Mouse (Mus musculus) adrenal gland, adult 2 months (tissue): ENCODE measurements around the gene Hkdc1. TPM values are rescaled to one million over a fixed set of nuclear protein-coding genes. Genes with fewer than 3 reads are reported as not detected.
"Not testable (repeated sequence)": the region's sequence is repeated elsewhere in the genome, so short reads cannot be mapped to it uniquely, and the experiment has no call there.

Source experiments
- DNase-seq: peaks from one replicate; pipeline ENCODE4 v3.0.0; 2021
- long read RNA-seq: library from polyadenylated mRNA; stranded (forward); transcript quantifications from one replicate; pipeline ENCODE4 v2.0.0, GENCODE M21; 2021
- polyA plus RNA-seq: library from polyadenylated mRNA; depleted of rRNA; stranded (reverse); fragments of >200 nt; gene quantifications from 2 replicates; pipeline ENCODE4 v1.2.3, GENCODE M21; 2012; rRNA removed
- total RNA-seq, 2 experiments: library from RNA; stranded (reverse); gene quantifications; 2 replicates each; pipeline ENCODE4 v1.2.3; 2021

Gene Hkdc1
- not detected for total RNA-seq
- 0.03 TPM in 1 of 2 replicates, not detected in the other for polyA plus RNA-seq
- long read RNA-seq: 0 reads

GRCm38 (mm10) chr10:62422255-62422654 is at the start of gene Hkdc1:
TSS of gene Hkdc1 (minus strand) at chr10:62422491.
- no peak for DNase-seq

- no peak for DNase-seq
These were observed 48.8 kb upstream of the Hkdc1 start for GRCm38 (mm10) chr10:62471105-62471504.

GRCm38 (mm10) chr10:62469736-62470135 is 47.4 kb upstream of the Hkdc1 start:
- DNase-seq: peak; percentile 13

- no peak for DNase-seq
These were observed 39.0 kb upstream of the Hkdc1 start for GRCm38 (mm10) chr10:62461321-62461720.

- DNase-seq: not testable (repeated sequence)
These were observed 29.7 kb upstream of the Hkdc1 start for GRCm38 (mm10) chr10:62452001-62452400.

GRCm38 (mm10) chr10:62450280-62450640 is 28.0 kb upstream of the Hkdc1 start:
- DNase-seq: no peak

- DNase-seq: peak; percentile 91
These were observed 27.3 kb upstream of the Hkdc1 start, which contains the start of the genes 4930507D05Rik and Supv3l1 for GRCm38 (mm10) chr10:62449364-62450279. TSS of gene 4930507D05Rik (plus strand) at chr10:62449489. TSS of gene Supv3l1 (minus strand) at chr10:62449738.

GRCm38 (mm10) chr10:62430427-62430826 is 8.1 kb upstream of the Hkdc1 start:
- no peak for DNase-seq

GRCm38 (mm10) chr10:62425081-62425871 is 3.0 kb upstream of the Hkdc1 start:
- DNase-seq: no peak

GRCm38 (mm10) chr10:62421127-62421526 is 1.2 kb downstream of the Hkdc1 start:
- DNase-seq: no peak

GRCm38 (mm10) chr10:62420399-62420798 is 1.9 kb downstream of the Hkdc1 start:
- DNase-seq: no peak

- DNase-seq: no peak
These were observed 2.9 kb downstream of the Hkdc1 start for GRCm38 (mm10) chr10:62419422-62419821.

- peak; percentile 11 for DNase-seq
These were observed 3.4 kb downstream of the Hkdc1 start for GRCm38 (mm10) chr10:62418831-62419356.

GRCm38 (mm10) chr10:62413606-62413982 is 8.7 kb downstream of the Hkdc1 start:
- no peak for DNase-seq

GRCm38 (mm10) chr10:62412906-62413605 is 9.2 kb downstream of the Hkdc1 start:
- no peak for DNase-seq

GRCm38 (mm10) chr10:62411431-62412410 is 10.6 kb downstream of the Hkdc1 start:
- DNase-seq: no peak

- DNase-seq: peak; percentile 66
These were observed 11.3 kb downstream of the Hkdc1 start for GRCm38 (mm10) chr10:62410943-62411342.

GRCm38 (mm10) chr10:62404901-62405300 is 17.4 kb downstream of the Hkdc1 start:
- no peak for DNase-seq

GRCm38 (mm10) chr10:62401641-62402111 is 20.6 kb downstream of the Hkdc1 start:
- DNase-seq: no peak

GRCm38 (mm10) chr10:62383011-62383410 is 39.3 kb downstream of the Hkdc1 start:
- DNase-seq: no peak
